Mouse (Mus musculus) heart, postnatal 0 days (tissue): ENCODE measurements around the gene Socs7.

Experiments used
- CTCF ChIP-seq: IDR thresholded peaks from 2 replicates; pipeline ENCODE4 v1.5.1; 2016; ENCODE audit warnings: antibody characterized with exemption, control low read depth, low read depth
- EP300 ChIP-seq: IDR thresholded peaks from 2 replicates; pipeline ENCODE4 v1.6.1; 2016; ENCODE audit warnings: antibody characterized with exemption, low read depth

GRCm38 (mm10) chr11:97424802-97425201, 62.5 kb downstream of the Socs7 start:
- TF ChIP-seq CTCF, result no peak
- TF ChIP-seq EP300, result no peak
